Mouse (Mus musculus): ENCODE data around the gene Entpd1.

DNA sequence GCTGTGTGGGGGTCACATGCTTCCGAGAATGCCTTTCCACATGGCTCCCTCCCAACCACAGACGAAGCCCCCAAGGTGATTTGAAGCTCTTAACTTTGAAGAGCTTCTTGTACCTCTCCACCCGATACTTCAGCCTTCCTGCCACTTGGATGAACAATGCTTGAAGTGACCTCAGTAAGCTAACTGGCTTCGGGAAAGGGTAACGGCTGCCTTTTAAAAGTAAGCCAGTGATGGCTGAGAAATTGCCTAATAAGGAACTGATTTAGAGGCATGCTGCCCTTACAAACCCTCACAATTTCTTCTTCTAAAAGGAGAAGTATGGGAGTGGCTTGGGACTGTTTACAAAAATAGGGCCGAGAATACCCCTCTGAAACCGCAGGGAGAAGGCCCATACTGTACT, 81.0 kb downstream of the Entpd1 start:
- TF ChIP-seq CTCF (IDR thresholded peaks at IDR 0.05; ENCODE audit: low read depth): no peak
- TF ChIP-seq EP300 (optimal IDR thresholded peaks at IDR 0.05): no peak

Measured in stomach, postnatal 0 days (tissue).